Mouse (Mus musculus): ENCODE results near the gene Sri.

Sri gene

GRCm38 (mm10) chr5:8112246-8112645, 66.4 kb downstream of the Sri start:
- DNase-seq (ENCODE audit: low spot score) = no peak

- no peak for DNase-seq (ENCODE audit: low spot score)
Measured at GRCm38 (mm10) chr5:8116561-8117168, 70.8 kb downstream of the Sri start.
